Mouse (Mus musculus): ENCODE measurements around the gene Cep131. TPM values are rescaled to one million over a fixed set of nuclear protein-coding genes. Genes with fewer than 3 reads are reported as not detected.
A peak's percentile ranks its signal among the peaks of the same experiment; 100 is the strongest.

Cep131 gene
- total RNA-seq, 2 experiments from 2014 or later, result 29.5 to 41.7 TPM

- intact Hi-C loops (cut with DNase I), result loop anchor here (5.0 kb wide), 1 partner anchor 91 kb away; no protein-coding TSS in a partner anchor
- no peak for DNase-seq (ENCODE audit: low spot score in 2 of 2)
These were observed 16.9 kb upstream of the Cep131 start for GRCm38 (mm10) chr11:120103431-120103997.

GRCm38 (mm10) chr11:120101036-120101435 lies 14.4 kb upstream of the Cep131 start:
- intact Hi-C loops (cut with DNase I), result loop anchor here (5.0 kb wide), 1 partner anchor 89 kb away; no protein-coding TSS in a partner anchor
- peak; percentile 64 to 76 for DNase-seq (ENCODE audit: low spot score in 2 of 2)

- peak; percentile 99 for DNase-seq (ENCODE audit: low spot score in 2 of 2)
- intact Hi-C loops (cut with DNase I), result loop anchor here (10.0 kb wide), 1 partner anchor 164 kb away; no protein-coding TSS in a partner anchor
These were observed 12.2 kb upstream of the Cep131 start, which contains the start of the genes Tepsin and Ndufaf8 for GRCm38 (mm10) chr11:120098588-120099511. Gene Tepsin (minus strand): TSS chr11:120098731. Gene Ndufaf8 (plus strand): TSS chr11:120098928.

GRCm38 (mm10) chr11:120092817-120093591 lies 6.4 kb upstream of the Cep131 start:
- DNase-seq (ENCODE audit: low spot score in 2 of 2), result no peak
- intact Hi-C loops (cut with DNase I), result loop anchor here (10.0 kb wide), 1 partner anchor 158 kb away; no protein-coding TSS in a partner anchor

- no peak for DNase-seq (ENCODE audit: low spot score in 2 of 2)
- intact Hi-C loops (cut with DNase I), result loop anchor here (10.0 kb wide), 1 partner anchor 156 kb away; no protein-coding TSS in a partner anchor
These were observed 4.0 kb upstream of the Cep131 start for GRCm38 (mm10) chr11:120090661-120091060.

- DNase-seq (ENCODE audit: low spot score in 2 of 2), result peak in 1 of 2 experiments; percentile 28
- intact Hi-C loops (cut with DNase I), result loop anchor here (5.0 kb wide), 1 partner anchor 69 kb away; no protein-coding TSS in a partner anchor
These were observed 568 bp downstream of the Cep131 start for GRCm38 (mm10) chr11:120085891-120086627.

GRCm38 (mm10) chr11:120080282-120080681 lies 6.3 kb downstream of the Cep131 start:
- no peak for DNase-seq (ENCODE audit: low spot score in 2 of 2)
- intact Hi-C loops (cut with DNase I), result no loop called here

- intact Hi-C loops (cut with DNase I), result no loop called here
These were observed 10.4 kb downstream of the Cep131 start for GRCm38 (mm10) chr11:120076191-120076590.

GRCm38 (mm10) chr11:120072986-120073647 lies 13.5 kb downstream of the Cep131 start:
- intact Hi-C loops (cut with DNase I), result no loop called here
- DNase-seq (ENCODE audit: low spot score in 2 of 2), result no peak

More at GRCm38 (mm10) chr11:120076191-120076590, 10.4 kb downstream of the Cep131 start:
- no peak for DNase-seq (ENCODE audit: low spot score in 2 of 2)

- intact Hi-C loops (cut with DNase I), result no loop called here
- DNase-seq (ENCODE audit: low spot score in 2 of 2), result no peak
These were observed 14.8 kb downstream of the Cep131 start for GRCm38 (mm10) chr11:120071731-120072320.

GRCm38 (mm10) chr11:120071065-120071464 lies 15.6 kb downstream of the Cep131 start:
- no peak for DNase-seq (ENCODE audit: low spot score in 2 of 2)
- intact Hi-C loops (cut with DNase I), result no loop called here

GRCm38 (mm10) chr11:120070286-120070930 lies 16.2 kb downstream of the Cep131 start:
- intact Hi-C loops (cut with DNase I), result no loop called here
- no peak for DNase-seq (ENCODE audit: low spot score in 2 of 2)

- intact Hi-C loops (cut with DNase I), result loop anchor here (10.0 kb wide), 1 partner anchor 54 kb away; no protein-coding TSS in a partner anchor
These were observed 17.4 kb downstream of the Cep131 start for GRCm38 (mm10) chr11:120069261-120069660.

GRCm38 (mm10) chr11:120067834-120068233 lies 18.8 kb downstream of the Cep131 start:
- intact Hi-C loops (cut with DNase I), result loop anchor here (10.0 kb wide), 1 partner anchor 53 kb away; no protein-coding TSS in a partner anchor
- DNase-seq (ENCODE audit: low spot score in 2 of 2), result no peak

More at GRCm38 (mm10) chr11:120069261-120069660, 17.4 kb downstream of the Cep131 start:
- no peak for DNase-seq (ENCODE audit: low spot score in 2 of 2)

- intact Hi-C loops (cut with DNase I), result loop anchor here (10.0 kb wide), 1 partner anchor 50 kb away; no protein-coding TSS in a partner anchor
- DNase-seq (ENCODE audit: low spot score in 2 of 2), result peak in 1 of 2 experiments; percentile 52
These were observed 21.3 kb downstream of the Cep131 start for GRCm38 (mm10) chr11:120065291-120065690.

GRCm38 (mm10) chr11:120064668-120065040 lies 22.0 kb downstream of the Cep131 start:
- intact Hi-C loops (cut with DNase I), result loop anchor here (10.0 kb wide), 1 partner anchor 50 kb away; no protein-coding TSS in a partner anchor
- DNase-seq (ENCODE audit: low spot score in 2 of 2), result no peak

Measured in left cerebral cortex, postnatal 14 days (tissue).